Mouse (Mus musculus) kidney, embryonic 14.5 days (tissue): Measurements from ENCODE around the gene Fbxo46. TPM values are rescaled to one million over a fixed set of nuclear protein-coding genes. Genes with fewer than 3 reads are reported as not detected.

Source experiments
- ATAC-seq: fragments of 200-750 bp; cut with Nextera tagmentation; 2 replicates; pipeline ENCODE4 v1.8.0; 2017; ENCODE audit warnings: moderate number of reproducible peaks, mild to moderate bottlenecking, moderate TSS enrichment, moderate library complexity; ENCODE audit not compliant: low FRiP score, low TSS enrichment
- H3K27ac ChIP-seq: fragments of 300-500 bp; sonication (generic); 2 replicates; pipeline ENCODE4 v1.5.1; 2014; ENCODE audit warnings: low read depth, mild to moderate bottlenecking, low read length, moderate library complexity, mixed read lengths
- H3K27me3 ChIP-seq: fragments of 300-500 bp; sonication (generic); 2 replicates; pipeline ENCODE4 v1.6.1; 2014; ENCODE audit warnings: mild to moderate bottlenecking, low read length; ENCODE audit not compliant: control insufficient read depth, insufficient read depth
- H3K36me3 ChIP-seq: fragments of 300-500 bp; sonication (generic); 2 replicates; pipeline ENCODE4 v1.6.1; 2014; ENCODE audit warnings: low read length, mixed read lengths; ENCODE audit not compliant: control insufficient read depth, insufficient read depth
- H3K4me1 ChIP-seq: fragments of 300-500 bp; sonication (generic); 2 replicates; pipeline ENCODE4 v1.6.1; 2014; ENCODE audit warnings: low read length, mixed read lengths; ENCODE audit not compliant: control insufficient read depth, insufficient read depth
- H3K4me2 ChIP-seq: fragments of 300-500 bp; sonication (generic); replicated peaks from 2 replicates; pipeline ENCODE4 v1.6.1; 2014; ENCODE audit warnings: low read depth, mild to moderate bottlenecking, low read length
- H3K4me3 ChIP-seq: fragments of 300-500 bp; sonication (generic); 2 replicates; pipeline ENCODE4 v1.5.1; 2014; ENCODE audit warnings: mild to moderate bottlenecking, low read length
- H3K9ac ChIP-seq: fragments of 300-500 bp; sonication (generic); 2 replicates; pipeline ENCODE4 v1.6.1; 2014; ENCODE audit warnings: low read depth, mild to moderate bottlenecking, low read length, moderate library complexity
- H3K9me3 ChIP-seq: fragments of 300-500 bp; sonication (generic); 2 replicates; pipeline ENCODE4 v1.6.1; 2016; ENCODE audit warnings: low read length; ENCODE audit not compliant: control insufficient read depth
- WGBS: fragments of 180-500 bp; shearing (Covaris S2); extraction: QIAGEN DNeasy Blood & Tissue Kit; methylation state at CpG from one replicate; pipeline ENCODE4 v1.1.7; 2014; 5-methylcytosine and 5-hydroxymethylcytosine counted together
- polyA plus RNA-seq: library from polyadenylated mRNA; unstranded; fragments of >200 nt; fragmentation: Nextera tagmentation; extraction: Ambion mirVana; gene quantifications from 2 replicates; pipeline ENCODE4 v1.2.1, GENCODE M21; 2014

Gene Fbxo46
- polyA plus RNA-seq, 1 experiment from 2014 or later = 10.0 TPM

DNA sequence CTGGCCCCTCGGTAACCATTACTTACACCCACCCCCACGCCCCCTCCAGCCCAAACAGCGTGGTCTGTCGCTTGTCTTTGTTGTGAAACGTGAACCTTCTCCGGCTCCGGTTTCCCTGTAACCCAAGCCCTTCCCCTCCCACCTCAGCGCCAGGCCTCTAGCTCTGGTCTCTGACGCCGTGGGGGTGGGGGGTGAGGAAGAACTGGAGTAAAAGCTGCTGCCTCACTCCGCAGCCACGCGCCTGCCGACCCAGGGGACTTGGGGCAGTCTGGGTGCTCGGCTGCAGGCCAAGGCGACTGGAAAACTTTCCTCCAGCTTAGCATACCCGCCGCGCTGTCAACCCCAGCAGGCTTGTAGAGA is 23.9 kb upstream of the Fbxo46 start:
- Histone ChIP-seq H3K27ac (peak overlapping the region; percentile 87), H3K4me3 (peak overlapping the region; percentile 78), H3K27me3 (no peaks in the 10 kb centered on the region), H3K4me1 (peaks cover 33% of the 10 kb centered on the region), H3K9me3 (no peaks in the 10 kb centered on the region), H3K4me2 (peak overlapping the region; percentile 95), H3K9ac (peak overlapping the region; percentile 92), H3K36me3 (peaks cover 16% of the 10 kb centered on the region)
- peak; percentile 15 for ATAC-seq
- WGBS = 0% methylated on average over 19 of the region's 19 CpGs

DNA sequence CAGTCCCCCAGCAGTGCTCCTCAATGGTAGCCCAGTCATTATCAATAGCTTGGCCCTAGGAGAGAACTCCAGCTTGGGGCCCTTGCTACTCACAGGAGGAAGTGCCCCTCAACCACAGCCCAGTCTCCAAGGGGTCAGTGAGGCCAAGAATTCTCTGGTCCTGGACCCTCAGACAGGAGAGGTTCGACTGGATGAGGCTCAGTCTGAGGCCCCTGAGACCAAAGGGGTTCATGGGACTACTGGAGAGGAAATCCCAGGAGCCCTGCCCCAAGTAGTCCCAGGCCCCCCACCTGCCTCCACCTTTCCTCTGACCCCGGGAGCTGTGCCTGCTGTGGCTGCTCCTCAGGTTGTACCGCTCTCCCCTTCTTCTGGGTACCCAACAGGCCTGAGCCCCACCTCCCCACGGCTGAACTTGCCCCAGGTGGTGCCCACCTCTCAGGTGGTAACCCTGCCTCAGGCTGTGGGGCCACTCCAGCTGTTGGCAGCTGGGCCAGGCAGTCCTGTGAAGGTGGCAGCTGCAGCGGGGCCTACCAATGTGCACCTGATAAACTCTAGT is 23.2 kb upstream of the Fbxo46 start:
- Histone ChIP-seq H3K9ac (peak overlapping the region; percentile 92), H3K4me2 (peak overlapping the region; percentile 95), H3K27me3 (no peaks in the 10 kb centered on the region), H3K9me3 (no peaks in the 10 kb centered on the region), H3K4me3 (peak overlapping the region; percentile 78), H3K4me1 (peaks cover 33% of the 10 kb centered on the region), H3K36me3 (peaks cover 15% of the 10 kb centered on the region), H3K27ac (peak overlapping the region; percentile 87)
- ATAC-seq = no peak
- WGBS = 48% methylated on average over 5 of the region's 5 CpGs

DNA sequence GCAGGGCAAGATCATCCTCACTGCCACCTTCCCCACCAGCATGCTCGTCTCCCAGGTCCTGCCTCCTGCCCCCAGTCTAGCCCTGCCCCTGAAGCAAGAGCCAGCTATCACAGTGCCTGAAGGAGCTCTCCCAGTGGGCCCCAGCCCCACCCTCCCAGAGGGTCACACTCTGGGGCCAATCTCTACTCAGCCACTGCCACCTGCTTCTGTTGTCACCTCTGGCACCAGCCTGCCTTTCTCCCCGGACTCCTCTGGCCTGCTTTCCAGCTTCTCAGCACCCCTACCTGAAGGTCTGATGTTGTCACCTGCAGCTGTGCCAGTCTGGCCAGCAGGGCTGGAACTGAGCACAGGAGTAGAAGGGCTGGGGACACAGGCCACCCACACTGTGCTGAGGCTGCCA is 22.4 kb upstream of the Fbxo46 start:
- H3K4me2 ChIP-seq = no peak overlapping the region
- no peak overlapping the region for H3K4me3 ChIP-seq
- no peak overlapping the region for H3K27ac ChIP-seq
- no peaks in the 10 kb centered on the region for H3K27me3 ChIP-seq
- no peak for ATAC-seq
- H3K4me1 ChIP-seq = peaks cover 28% of the 10 kb centered on the region
- no peaks in the 10 kb centered on the region for H3K9me3 ChIP-seq
- no peak overlapping the region for H3K9ac ChIP-seq
- WGBS = 51% methylated on average over 2 of the region's 2 CpGs
- H3K36me3 ChIP-seq = peaks cover 10% of the 10 kb centered on the region

DNA sequence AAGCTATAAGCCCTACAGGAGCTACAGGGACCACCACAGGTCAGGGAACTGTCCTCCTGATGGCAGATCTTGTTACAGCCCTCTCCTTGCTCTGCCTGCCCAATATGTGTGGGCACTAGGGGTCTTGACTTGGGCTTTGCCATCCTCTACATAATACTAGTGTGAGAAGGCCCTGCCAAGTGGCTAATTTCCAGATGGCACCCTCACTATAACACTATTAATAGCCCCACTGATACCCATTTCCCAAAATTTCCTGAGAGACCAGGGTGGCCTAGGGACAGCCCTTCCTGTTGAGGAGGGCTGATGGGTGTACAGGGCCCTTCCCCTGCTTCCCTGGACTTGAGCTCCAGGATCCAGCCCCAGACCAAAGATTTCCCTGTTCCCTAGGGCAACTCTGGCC is 21.8 kb upstream of the Fbxo46 start:
- Histone ChIP-seq H3K4me1 (peaks cover 22% of the 10 kb centered on the region), H3K27me3 (no peaks in the 10 kb centered on the region), H3K4me2 (no peak overlapping the region), H3K4me3 (no peak overlapping the region), H3K27ac (no peak overlapping the region), H3K36me3 (peaks cover 10% of the 10 kb centered on the region), H3K9ac (no peak overlapping the region), H3K9me3 (no peaks in the 10 kb centered on the region)
- no peak for ATAC-seq

DNA sequence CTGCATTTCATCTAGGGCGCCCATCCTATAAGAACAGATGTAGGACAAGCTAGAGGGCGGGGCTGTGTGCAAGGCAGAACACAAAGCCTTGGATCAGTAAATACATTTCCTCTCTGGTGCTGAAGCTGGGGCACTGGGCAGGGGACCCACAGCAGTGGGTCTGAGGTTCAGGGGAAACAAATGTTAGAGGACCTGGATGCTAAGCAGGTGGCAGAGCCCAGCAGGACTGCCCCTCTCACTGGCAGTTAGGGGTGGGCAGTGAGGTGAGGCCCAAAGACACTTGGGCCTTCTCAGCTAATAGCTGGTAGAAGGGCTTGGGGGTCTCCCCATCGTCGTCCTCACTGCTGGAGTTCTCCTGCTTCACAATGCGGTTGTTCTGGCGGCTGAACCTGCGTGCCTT is 20.8 kb upstream of the Fbxo46 start:
- ATAC-seq = no peak
- H3K9me3 ChIP-seq = no peaks in the 10 kb centered on the region
- 74% methylated on average over 7 of the region's 7 CpGs for WGBS

DNA sequence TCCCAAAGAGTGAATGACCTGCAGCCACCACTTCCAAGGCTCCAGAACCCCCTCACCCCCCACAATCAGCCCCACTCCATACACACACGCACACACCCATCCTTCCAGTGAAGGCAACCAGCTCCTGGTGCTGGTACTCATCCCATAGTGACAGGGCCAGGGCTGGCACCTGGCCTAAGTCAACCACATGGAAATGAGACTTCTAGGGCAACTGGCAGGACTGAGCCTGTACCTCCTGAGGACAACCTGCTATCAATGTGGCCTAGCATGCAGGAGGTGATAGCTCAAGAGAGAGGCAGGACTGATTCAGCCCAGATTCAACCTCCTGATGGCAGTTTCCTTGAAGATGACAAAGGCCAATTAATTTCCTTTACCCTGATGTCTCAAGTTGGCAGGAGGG is 19.4 kb upstream of the Fbxo46 start:
- H3K27ac ChIP-seq = no peak overlapping the region
- H3K9ac ChIP-seq = no peak overlapping the region
- H3K4me2 ChIP-seq = no peak overlapping the region
- H3K36me3 ChIP-seq = peaks cover 10% of the 10 kb centered on the region
- H3K4me3 ChIP-seq = no peak overlapping the region
- H3K9me3 ChIP-seq = no peaks in the 10 kb centered on the region
- no peak for ATAC-seq
- H3K27me3 ChIP-seq = no peaks in the 10 kb centered on the region
- H3K4me1 ChIP-seq = peaks cover 18% of the 10 kb centered on the region
- WGBS = 73% methylated on average over 1 of the region's 1 CpGs

More for the DNA sequence above, 20.8 kb upstream of the Fbxo46 start:
- H3K4me1 ChIP-seq = peaks cover 18% of the 10 kb centered on the region
- no peaks in the 10 kb centered on the region for H3K27me3 ChIP-seq
- H3K36me3 ChIP-seq = peaks cover 10% of the 10 kb centered on the region
- H3K4me2 ChIP-seq = no peak overlapping the region
- no peak overlapping the region for H3K4me3 ChIP-seq
- H3K27ac ChIP-seq = no peak overlapping the region
- no peak overlapping the region for H3K9ac ChIP-seq

DNA sequence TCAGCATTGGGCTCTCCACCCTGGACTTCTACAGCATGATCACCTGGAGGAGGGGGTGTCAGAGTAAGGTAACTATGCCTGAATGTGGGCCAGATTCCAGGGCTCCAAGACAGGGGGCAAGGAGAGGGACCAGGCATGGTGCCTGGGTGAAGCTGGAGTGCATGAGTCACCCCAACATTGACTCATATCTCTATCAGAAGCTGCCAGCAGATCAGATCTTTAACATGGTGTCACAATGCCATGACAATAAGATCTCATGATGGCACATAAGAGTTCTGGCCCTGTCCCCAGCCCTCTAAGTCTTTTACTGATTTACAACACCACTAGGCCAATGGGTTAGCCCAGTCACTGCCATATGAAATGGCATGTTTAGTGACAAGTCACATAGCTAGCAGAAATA is 15.9 kb upstream of the Fbxo46 start:
- no peak overlapping the region for H3K27ac ChIP-seq
- no peak for ATAC-seq

DNA sequence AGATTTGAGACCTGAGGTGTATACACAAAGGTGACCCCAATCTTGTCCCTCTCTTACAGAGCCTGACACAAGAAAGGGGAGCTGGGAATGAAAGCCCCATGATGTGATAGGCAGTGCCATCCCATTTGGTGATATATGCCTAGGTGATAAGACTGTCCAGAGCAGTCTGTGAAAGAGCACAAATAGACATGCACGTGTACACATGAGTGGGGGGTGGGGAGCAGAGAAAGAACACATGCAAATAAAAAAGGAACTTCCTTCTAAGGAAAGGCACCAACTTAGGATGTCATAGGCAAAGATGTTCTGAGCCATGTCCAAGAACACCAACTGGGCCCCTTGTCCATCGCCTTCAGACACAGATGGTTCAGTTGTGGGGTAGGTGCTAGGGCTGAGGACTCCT is 15.2 kb upstream of the Fbxo46 start:
- Histone ChIP-seq H3K9me3 (no peaks in the 10 kb centered on the region), H3K4me1 (no peaks in the 10 kb centered on the region), H3K27me3 (no peaks in the 10 kb centered on the region), H3K27ac (no peak overlapping the region), H3K9ac (no peak overlapping the region), H3K4me3 (no peak overlapping the region), H3K4me2 (no peak overlapping the region), H3K36me3 (no peaks in the 10 kb centered on the region)
- WGBS = 85% methylated on average over 2 of the region's 2 CpGs
- ATAC-seq = no peak

More for the DNA sequence above, 15.9 kb upstream of the Fbxo46 start:
- Histone ChIP-seq H3K9ac (no peak overlapping the region), H3K4me2 (no peak overlapping the region), H3K9me3 (no peaks in the 10 kb centered on the region), H3K4me3 (no peak overlapping the region), H3K4me1 (no peaks in the 10 kb centered on the region), H3K27me3 (no peaks in the 10 kb centered on the region), H3K36me3 (no peaks in the 10 kb centered on the region)

DNA sequence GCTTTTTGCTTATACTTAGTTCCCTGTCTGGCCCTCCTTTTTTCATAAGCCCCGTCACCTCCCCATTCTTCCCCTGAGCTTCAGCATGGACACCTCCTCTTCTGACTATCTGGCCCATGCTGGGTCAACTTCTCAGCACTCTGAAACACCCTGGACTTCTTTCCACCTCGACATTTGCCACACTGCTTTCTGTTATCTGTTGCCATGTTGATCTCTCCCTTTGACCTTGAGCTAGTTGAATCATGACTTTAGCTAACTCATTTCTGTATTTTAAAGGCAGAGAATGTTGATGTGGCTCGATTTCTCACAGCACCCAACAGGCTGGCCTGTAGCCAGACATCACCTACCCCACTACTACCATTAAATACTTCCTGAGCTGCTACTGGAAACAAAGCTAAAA is 12.2 kb upstream of the Fbxo46 start:
- Histone ChIP-seq H3K36me3 (no peaks in the 10 kb centered on the region), H3K4me1 (no peaks in the 10 kb centered on the region), H3K27ac (no peak overlapping the region), H3K27me3 (no peaks in the 10 kb centered on the region), H3K4me3 (no peak overlapping the region), H3K4me2 (no peak overlapping the region), H3K9me3 (no peaks in the 10 kb centered on the region), H3K9ac (no peak overlapping the region)
- no peak for ATAC-seq
- 62% methylated on average over 3 of the region's 3 CpGs for WGBS
